Mouse (Mus musculus): ENCODE measurements around the gene Snx30.

DNA sequence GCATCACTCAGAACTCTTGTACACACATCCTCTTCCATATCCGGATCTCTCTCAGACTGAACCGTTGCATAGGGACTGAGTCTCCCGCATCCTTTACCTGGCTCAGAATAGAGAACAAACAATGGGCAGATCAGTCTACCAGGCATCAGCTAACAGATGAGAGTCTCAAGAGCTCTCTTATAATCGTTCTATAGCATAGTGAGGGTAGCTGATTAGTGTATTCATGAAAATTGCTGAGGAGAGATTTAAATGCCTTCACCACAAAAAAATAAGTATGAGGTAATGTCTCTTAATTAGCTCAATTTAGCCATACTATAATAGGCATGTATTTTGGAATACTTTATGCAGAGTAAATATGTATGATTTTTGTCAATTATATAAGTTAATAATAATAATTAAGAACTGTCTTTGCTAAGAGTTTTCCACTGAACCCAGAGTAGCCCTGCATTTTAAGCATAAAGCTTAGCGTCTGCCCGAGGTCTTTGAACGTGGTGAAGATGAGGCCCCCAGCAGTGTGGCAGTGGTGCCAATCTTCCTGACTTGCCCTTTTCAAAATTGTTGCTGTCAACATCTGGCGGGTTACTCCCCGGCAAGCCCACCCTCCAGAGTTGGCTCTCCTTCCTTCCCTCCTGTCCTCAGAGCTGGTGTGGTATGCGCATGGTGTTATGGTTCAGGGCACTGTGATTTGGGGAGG lies 86.2 kb downstream of the Snx30 start:
- TF ChIP-seq CTCF (IDR thresholded peaks at IDR 0.05; ENCODE audit: low read depth) (no peak), EP300 (IDR thresholded peaks at IDR 0.05; ENCODE audit: low read depth) (no peak)

Data from liver, postnatal 0 days (tissue).